Comparison of ENCODE assay signal across 7 mouse cellular contexts in the genomic region with DNA sequence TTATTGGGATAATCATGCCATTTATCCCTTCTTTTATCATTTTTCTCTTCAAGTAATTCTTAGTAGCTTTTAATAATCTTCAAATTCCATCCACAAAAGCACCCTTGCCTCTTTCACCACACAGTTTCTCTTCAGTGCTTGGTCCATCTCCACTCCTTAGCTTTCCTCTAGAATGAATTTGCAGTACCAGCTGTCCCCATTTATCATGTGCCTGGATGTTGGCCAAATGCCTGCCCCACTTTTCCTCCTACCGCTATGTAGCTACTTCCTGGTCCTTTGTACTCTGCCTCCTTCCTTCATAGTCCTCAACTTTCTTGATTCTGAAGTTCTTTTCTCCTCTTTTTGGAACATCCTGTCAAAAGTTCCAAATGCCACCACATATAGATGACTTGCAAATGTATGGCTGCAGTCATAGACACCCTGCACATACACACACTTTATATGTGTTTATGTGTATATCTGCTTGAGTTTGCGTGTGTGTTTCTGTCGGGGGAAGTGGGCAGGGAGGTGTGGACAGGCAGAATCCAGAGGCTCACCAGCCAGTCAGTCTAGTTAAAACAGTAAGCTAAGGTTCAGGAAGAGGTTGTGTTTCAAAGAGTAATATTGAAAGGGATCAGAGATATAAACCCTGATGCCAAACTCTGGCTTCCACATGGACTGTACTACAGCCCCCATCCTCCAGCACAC.
A peak's percentile ranks its signal among the peaks of the same experiment; 100 is the strongest.
DNase-seq lines count a peak whose midpoint lies in the region; ATAC-seq lines count a peak whose summit lies in the region.

No protein-coding gene starts in this region.

- peak; percentile 45; the same call in 1 of the 2 replicates for ATAC-seq in granulocyte monocyte progenitor cell, adult 5-6 weeks (replicated peaks; ENCODE audit: poor library complexity, severe bottlenecking)

- peak; percentile 20 for DNase-seq in ovary, postnatal 14 days (ENCODE audit: low spot score)
- DNase-seq in ovary, postnatal 10 days (ENCODE audit: low spot score) = no peak
- peak; percentile 33 to 37 for DNase-seq in cerebellum, adult 18-20 months
- peak; percentile 40 to 53 for DNase-seq in right cerebral cortex, postnatal 10 days (ENCODE audit: low spot score in 2 of 2)
- DNase-seq in natural killer cell, adult 2 months (ENCODE audit: low spot score in 2 of 2) = no peak
- no peak for DNase-seq in spleen, postnatal 36 days (ENCODE audit: low spot score in 2 of 2)

Comparison
In these comparisons a context has a peak if more than half of its experiments do, and no peak if none do; other contexts are left out.
1. DNase-seq: peak in ovary, postnatal 14 days (single experiment), cerebellum, adult 18-20 months (2 of 2) and right cerebral cortex, postnatal 10 days (2 of 2); none in ovary, postnatal 10 days (single experiment), natural killer cell, adult 2 months (0 of 2) and spleen, postnatal 36 days (0 of 2).